Mouse (Mus musculus) heart, embryonic 12.5 days (tissue): ENCODE measurements around the gene Eif4g3. TPM values are rescaled to one million over a fixed set of nuclear protein-coding genes. Genes with fewer than 3 reads are reported as not detected.
"Not testable (repeated sequence)": the region's sequence is repeated elsewhere in the genome, so short reads cannot be mapped to it uniquely, and the experiment has no call there.

Source experiments
- ATAC-seq: fragments of 200-750 bp; cut with Nextera tagmentation; 2 replicates; pipeline ENCODE4 v1.8.0; 2017; ENCODE audit warnings: moderate TSS enrichment, moderate library complexity; ENCODE audit not compliant: insufficient number of reproducible peaks, low FRiP score
- H3K27ac ChIP-seq: fragments of 300-500 bp; sonication (generic); 2 replicates; pipeline ENCODE4 v1.5.1; 2016; ENCODE audit warnings: mild to moderate bottlenecking, moderate library complexity; ENCODE audit not compliant: poor library complexity, severe bottlenecking
- H3K27me3 ChIP-seq: fragments of 300-500 bp; sonication (generic); replicated peaks from 2 replicates; pipeline ENCODE4 v1.6.1; 2016; ENCODE audit warnings: mild to moderate bottlenecking, moderate library complexity
- H3K36me3 ChIP-seq: fragments of 300-500 bp; sonication (generic); 2 replicates; pipeline ENCODE4 v1.6.1; 2016; ENCODE audit warnings: mild to moderate bottlenecking, moderate library complexity
- H3K4me1 ChIP-seq: fragments of 300-500 bp; sonication (generic); replicated peaks from 2 replicates; pipeline ENCODE4 v1.6.1; 2016; ENCODE audit warnings: mild to moderate bottlenecking
- H3K4me2 ChIP-seq: fragments of 300-500 bp; sonication (generic); 2 replicates; pipeline ENCODE4 v1.6.1; 2016; ENCODE audit warnings: mild to moderate bottlenecking, moderate library complexity
- H3K4me3 ChIP-seq: fragments of 300-500 bp; sonication (generic); 2 replicates; pipeline ENCODE4 v1.5.1; 2016; ENCODE audit warnings: mild to moderate bottlenecking
- H3K9ac ChIP-seq: fragments of 300-500 bp; sonication (generic); 2 replicates; pipeline ENCODE4 v1.6.1; 2016; ENCODE audit warnings: mild to moderate bottlenecking, moderate library complexity
- H3K9me3 ChIP-seq: fragments of 300-500 bp; sonication (generic); replicated peaks from 2 replicates; pipeline ENCODE4 v1.6.1; 2016; ENCODE audit warnings: mild to moderate bottlenecking, moderate library complexity
- WGBS: fragments of 180-500 bp; shearing (Covaris S2); methylation state at CpG from one replicate; pipeline ENCODE4 v1.1.7; 2016; 5-methylcytosine and 5-hydroxymethylcytosine counted together
- polyA plus RNA-seq: library from polyadenylated mRNA; unstranded; fragments of >200 nt; fragmentation: Nextera tagmentation; extraction: Ambion mirVana; gene quantifications from 2 replicates; pipeline ENCODE4 v1.2.1, GENCODE M21; 2016

Eif4g3 gene
- polyA plus RNA-seq, 1 experiment from 2014 or later, result 32.7 TPM

DNA sequence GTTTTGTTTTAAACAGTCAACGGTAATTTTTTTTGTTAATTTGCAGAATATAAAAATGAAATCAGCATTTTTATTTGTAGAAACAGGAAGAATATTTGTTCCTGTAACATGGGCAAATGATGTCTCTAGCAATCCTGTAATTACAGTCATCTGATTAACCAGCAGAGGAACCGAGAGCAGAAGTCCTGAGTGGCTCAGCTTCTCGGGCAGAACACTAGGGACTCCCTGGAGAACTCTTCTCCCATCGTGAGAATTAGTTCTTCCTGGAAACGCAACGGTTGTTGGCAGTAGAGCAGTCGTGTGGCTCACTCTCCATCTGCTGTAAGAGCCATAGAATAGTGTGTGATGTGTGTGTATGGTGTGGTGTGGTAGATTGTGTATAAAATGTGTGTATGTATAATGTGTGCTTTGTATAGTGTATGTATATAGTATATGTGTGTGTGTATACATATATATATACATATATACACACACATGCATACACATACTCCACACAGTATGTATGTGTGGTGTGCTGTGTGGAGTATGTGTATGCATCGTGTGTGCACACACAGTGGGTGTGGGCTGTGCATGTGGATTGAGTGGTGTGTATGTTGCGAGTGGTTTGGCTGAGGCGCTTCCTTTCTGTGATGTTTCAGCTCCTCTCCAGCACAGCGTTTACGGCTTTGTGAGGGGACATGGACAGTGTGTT lies 48.9 kb downstream of the Eif4g3 start:
- Histone ChIP-seq H3K9me3 (peaks cover 6% of the 10 kb centered on the region; the same call in 1 of the 2 replicates), H3K36me3 (peaks cover 52% of the 10 kb centered on the region), H3K27me3 (no peaks in the 10 kb centered on the region), H3K27ac (no peak overlapping the region), H3K9ac (no peak overlapping the region), H3K4me3 (no peak overlapping the region), H3K4me1 (peaks cover 36% of the 10 kb centered on the region), H3K4me2 (no peak overlapping the region)
- WGBS, result 87% methylated on average over 12 of the region's 12 CpGs
- no peak for ATAC-seq

DNA sequence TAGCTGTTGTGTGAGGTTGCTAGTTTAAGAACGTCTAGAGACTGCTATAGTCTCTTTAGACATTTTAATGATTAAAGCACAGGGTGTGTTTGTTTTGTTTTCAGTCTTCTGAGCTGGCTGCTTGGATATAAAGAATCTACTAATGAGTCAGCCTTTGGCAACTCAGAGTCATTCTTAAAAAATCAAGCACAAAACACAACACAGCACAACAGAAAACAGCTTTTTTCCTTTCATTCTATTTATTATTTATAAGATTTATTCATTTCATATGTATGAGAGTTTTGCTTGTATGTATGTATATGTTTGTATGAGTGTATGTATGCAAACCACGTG lies 49.4 kb downstream of the Eif4g3 start:
- Histone ChIP-seq H3K4me2 (no peak overlapping the region), H3K27me3 (no peaks in the 10 kb centered on the region), H3K9ac (no peak overlapping the region), H3K9me3 (peaks cover 6% of the 10 kb centered on the region; the same call in 1 of the 2 replicates), H3K36me3 (peaks cover 51% of the 10 kb centered on the region), H3K4me1 (peaks cover 31% of the 10 kb centered on the region), H3K27ac (no peak overlapping the region), H3K4me3 (no peak overlapping the region)
- WGBS, result 74% methylated on average over 2 of the region's 2 CpGs
- no peak for ATAC-seq

DNA sequence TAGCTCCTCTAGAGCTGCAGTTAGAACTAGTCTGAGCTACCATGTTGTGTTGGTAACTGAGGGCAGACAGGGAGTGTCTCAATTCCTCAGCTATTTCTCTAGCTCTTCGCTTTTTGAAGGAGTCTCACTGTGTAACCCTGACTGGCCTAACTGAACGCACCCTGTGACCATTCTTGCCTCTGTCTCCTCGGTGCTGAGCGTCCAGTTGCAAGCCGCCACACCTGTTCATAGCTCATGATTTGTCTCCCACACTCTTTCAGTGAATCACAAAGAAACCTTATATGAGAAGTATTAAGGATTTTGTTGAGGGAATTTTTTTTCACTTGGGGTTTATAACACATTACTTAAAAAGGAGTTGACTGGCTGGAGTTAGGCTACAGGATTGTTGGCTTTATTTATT lies 49.8 kb downstream of the Eif4g3 start:
- Histone ChIP-seq H3K9me3 (peaks cover 6% of the 10 kb centered on the region; the same call in 1 of the 2 replicates), H3K36me3 (peaks cover 52% of the 10 kb centered on the region), H3K9ac (no peak overlapping the region), H3K4me1 (peaks cover 29% of the 10 kb centered on the region), H3K4me3 (no peak overlapping the region), H3K27me3 (no peaks in the 10 kb centered on the region), H3K27ac (no peak overlapping the region), H3K4me2 (no peak overlapping the region)
- ATAC-seq, result no peak
- 96% methylated on average over 5 of the region's 5 CpGs for WGBS

DNA sequence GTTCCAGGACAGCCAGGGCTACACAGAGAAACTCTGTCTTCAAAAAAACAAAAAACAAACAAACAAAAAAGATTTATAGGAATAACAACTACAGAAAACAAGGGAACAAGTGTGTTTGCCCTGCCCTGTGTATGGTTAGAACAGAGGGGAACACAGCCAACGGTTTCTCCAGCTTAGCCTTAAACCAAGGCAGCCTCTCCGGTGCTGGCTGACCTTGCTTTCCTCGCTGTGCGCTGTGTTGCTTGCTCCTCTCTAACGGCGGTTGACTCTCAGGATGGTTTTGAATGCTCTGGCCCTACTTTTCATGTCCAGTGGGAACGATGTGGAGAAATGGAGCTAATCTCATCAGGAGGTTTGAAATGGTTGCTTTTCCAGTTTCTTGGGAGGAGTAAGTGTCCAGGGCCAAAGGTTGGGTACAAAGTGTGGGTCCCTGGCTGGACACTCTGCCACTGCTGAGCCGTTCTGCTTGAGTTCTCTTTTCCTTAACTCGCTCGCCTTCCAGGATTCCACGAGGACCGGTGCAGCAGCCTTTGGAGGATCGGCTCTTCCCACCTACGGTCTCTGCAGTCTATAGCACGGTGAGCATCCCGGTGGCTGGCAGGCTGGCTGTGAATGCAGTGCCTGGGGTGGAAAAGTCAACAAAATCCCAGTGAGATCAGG lies 52.1 kb downstream of the Eif4g3 start:
- 98% methylated on average over 16 of the region's 16 CpGs for WGBS
- no peak overlapping the region for H3K27ac ChIP-seq
- no peak overlapping the region for H3K4me2 ChIP-seq
- no peak for ATAC-seq
- H3K4me1 ChIP-seq, result peaks cover 12% of the 10 kb centered on the region
- H3K27me3 ChIP-seq, result no peaks in the 10 kb centered on the region
- peaks cover 58% of the 10 kb centered on the region for H3K36me3 ChIP-seq
- no peak overlapping the region for H3K4me3 ChIP-seq
- peaks cover 6% of the 10 kb centered on the region; the same call in 1 of the 2 replicates for H3K9me3 ChIP-seq
- no peak overlapping the region for H3K9ac ChIP-seq

DNA sequence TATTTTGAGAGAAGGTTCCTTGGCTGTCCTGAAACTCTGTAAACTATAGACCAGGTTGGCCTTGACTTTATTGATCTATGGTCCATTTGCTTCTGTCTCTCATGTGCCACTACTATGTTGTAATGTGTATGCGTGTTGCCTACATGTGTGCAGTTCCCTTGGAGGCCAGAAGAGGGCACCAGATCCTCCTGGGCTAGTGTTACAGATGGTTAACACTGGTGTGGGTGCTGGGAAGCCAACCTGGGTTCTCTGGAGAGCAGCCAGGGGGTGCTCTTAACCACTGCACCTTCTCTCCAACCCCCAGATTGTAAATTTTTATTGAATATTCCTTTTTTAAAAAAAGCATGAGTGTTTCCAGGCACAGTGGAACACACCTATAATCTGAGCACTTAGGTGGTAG lies 53.0 kb downstream of the Eif4g3 start:
- Histone ChIP-seq H3K27me3 (no peaks in the 10 kb centered on the region), H3K4me3 (no peak overlapping the region), H3K9ac (no peak overlapping the region), H3K27ac (no peak overlapping the region), H3K4me2 (no peak overlapping the region), H3K9me3 (peaks cover 6% of the 10 kb centered on the region; the same call in 1 of the 2 replicates), H3K36me3 (peaks cover 52% of the 10 kb centered on the region), H3K4me1 (0 out of 2 replicates have a peak, but pooled peaks cover 11% of the 10 kb centered on the region)
- 92% methylated on average over 1 of the region's 1 CpGs for WGBS
- no peak for ATAC-seq

DNA sequence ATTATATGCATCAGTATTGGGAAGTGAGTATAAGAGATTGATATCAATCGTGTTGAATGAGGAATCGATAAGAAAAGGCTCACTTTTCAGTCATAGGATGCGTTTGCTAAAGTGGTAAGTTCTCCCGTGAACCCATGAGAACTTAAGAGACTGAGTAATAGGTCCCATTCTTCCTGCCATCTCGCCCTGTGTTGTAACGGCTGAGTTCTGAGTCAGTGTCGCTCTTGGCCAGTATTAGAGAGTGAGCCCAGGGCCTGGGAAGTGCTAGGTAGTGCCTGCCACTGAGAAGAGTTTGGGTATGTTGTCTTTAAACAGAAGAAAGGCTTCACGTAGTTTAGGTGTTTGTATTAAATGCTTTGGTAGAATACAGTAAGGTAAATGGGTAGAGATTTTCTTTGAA lies 53.5 kb downstream of the Eif4g3 start:
- 95% methylated on average over 8 of the region's 8 CpGs for WGBS
- Histone ChIP-seq H3K27ac (no peak overlapping the region), H3K27me3 (no peaks in the 10 kb centered on the region), H3K9ac (no peak overlapping the region), H3K4me2 (no peak overlapping the region), H3K9me3 (peaks cover 6% of the 10 kb centered on the region; the same call in 1 of the 2 replicates), H3K4me1 (0 out of 2 replicates have a peak, but pooled peaks cover 7% of the 10 kb centered on the region), H3K36me3 (peaks cover 49% of the 10 kb centered on the region), H3K4me3 (no peak overlapping the region)
- no peak for ATAC-seq

DNA sequence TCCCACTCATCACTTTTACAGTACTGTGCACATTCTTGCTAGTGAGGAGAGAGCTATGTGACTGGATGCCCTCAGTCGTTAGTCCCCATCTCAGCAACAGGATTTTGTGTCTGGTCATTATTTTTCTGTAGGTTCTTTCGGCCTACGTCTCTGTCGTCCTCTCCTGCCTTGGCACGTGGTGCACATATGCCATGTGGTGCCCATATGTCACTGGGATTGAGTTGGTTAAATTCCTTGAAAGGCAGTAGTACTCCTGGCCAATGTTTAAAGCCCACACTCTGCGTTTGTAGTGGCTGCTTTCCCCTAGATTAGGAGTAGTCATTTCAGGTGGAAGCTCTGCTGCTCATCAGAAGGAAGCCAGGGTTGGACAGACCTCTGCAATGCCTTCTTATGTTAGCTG lies 56.7 kb downstream of the Eif4g3 start:
- no peak for ATAC-seq
- H3K27me3 ChIP-seq, result no peaks in the 10 kb centered on the region
- no peak overlapping the region for H3K4me3 ChIP-seq
- 76% methylated on average over 6 of the region's 6 CpGs for WGBS
- H3K4me1 ChIP-seq, result 0 out of 2 replicates have a peak, but pooled peaks cover 7% of the 10 kb centered on the region
- H3K27ac ChIP-seq, result no peak overlapping the region
- peaks cover 6% of the 10 kb centered on the region; the same call in 1 of the 2 replicates for H3K9me3 ChIP-seq
- no peak overlapping the region for H3K4me2 ChIP-seq
- H3K9ac ChIP-seq, result no peak overlapping the region
- H3K36me3 ChIP-seq, result peaks cover 62% of the 10 kb centered on the region

DNA sequence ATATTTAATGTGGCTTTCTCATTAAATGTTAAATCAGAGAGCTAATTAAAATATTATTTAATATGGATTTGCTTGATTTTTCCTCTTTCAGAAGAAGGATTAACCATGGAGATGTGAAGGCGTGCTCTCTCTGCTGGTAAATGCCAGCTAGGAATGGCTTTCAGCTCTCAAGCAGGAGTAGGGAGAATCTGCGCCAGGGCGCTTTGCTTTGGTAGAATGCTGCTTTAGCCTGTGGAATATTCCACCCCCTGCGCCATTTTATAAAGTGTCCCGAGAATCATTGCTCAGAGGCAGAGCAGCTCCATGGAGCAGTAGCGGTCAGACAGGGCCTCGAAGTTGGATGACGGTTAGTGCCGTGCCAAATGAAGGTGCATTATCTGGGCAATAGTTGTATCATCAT lies 58.7 kb downstream of the Eif4g3 start:
- no peak for ATAC-seq
- Histone ChIP-seq H3K27me3 (no peaks in the 10 kb centered on the region), H3K36me3 (peaks cover 46% of the 10 kb centered on the region), H3K4me3 (no peak overlapping the region), H3K4me2 (no peak overlapping the region), H3K9ac (no peak overlapping the region), H3K27ac (no peak overlapping the region), H3K4me1 (0 out of 2 replicates have a peak, but pooled peaks cover 7% of the 10 kb centered on the region), H3K9me3 (no peaks in the 10 kb centered on the region)
- 95% methylated on average over 9 of the region's 9 CpGs for WGBS

DNA sequence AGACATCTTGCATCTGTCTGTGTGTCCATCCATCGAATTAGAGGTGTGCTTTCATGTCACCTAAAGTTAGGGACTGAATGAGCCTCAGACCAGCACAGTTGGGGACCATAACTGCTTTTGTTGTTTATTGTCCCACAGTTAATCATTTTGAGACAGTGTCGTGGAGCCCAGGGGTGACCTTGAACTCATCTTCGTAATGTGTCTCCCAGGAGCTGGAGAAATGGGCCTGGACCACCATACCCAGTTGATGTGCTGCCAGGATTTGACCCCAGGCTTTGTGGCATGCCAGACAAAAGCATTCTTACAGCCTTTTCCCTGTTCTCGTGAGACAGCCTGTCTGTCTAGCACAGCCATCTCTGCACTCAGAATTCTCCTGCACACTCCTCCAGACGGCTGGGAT lies 63.8 kb downstream of the Eif4g3 start:
- no peaks in the 10 kb centered on the region for H3K27me3 ChIP-seq
- H3K27ac ChIP-seq, result no peak overlapping the region
- peaks cover 47% of the 10 kb centered on the region for H3K36me3 ChIP-seq
- no peak overlapping the region for H3K9ac ChIP-seq
- H3K4me1 ChIP-seq, result no peaks in the 10 kb centered on the region
- 79% methylated on average over 5 of the region's 5 CpGs for WGBS
- H3K4me2 ChIP-seq, result no peak overlapping the region
- ATAC-seq, result no peak
- no peaks in the 10 kb centered on the region for H3K9me3 ChIP-seq
- no peak overlapping the region for H3K4me3 ChIP-seq

DNA sequence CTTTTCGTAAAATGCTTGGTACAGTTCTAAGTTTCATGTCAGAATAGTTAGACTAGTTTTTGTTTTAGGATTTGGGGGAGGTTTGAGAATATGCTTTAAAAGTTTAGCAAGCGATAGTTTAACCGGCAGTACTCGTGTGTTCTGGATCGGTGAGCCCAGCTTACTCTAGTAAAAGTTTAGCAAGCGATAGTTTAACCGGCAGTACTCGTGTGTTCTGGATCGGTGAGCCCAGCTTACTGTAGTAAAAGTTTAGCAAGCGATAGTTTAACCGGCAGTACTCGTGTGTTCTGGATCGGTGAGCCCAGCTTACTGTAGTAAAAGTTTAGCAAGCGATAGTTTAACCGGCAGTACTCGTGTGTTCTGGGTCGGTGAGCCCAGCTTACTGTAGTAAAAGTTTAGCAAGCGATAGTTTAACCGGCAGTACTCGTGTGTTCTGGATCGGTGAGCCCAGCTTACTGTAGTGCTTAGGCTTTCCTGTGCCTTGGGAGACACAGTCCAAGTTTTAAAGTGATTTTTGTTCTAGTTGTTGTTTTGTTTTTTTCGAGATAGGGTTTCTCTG lies 64.5 kb downstream of the Eif4g3 start:
- WGBS, result 94% methylated on average over 22 of the region's 22 CpGs
- H3K36me3 ChIP-seq, result peaks cover 49% of the 10 kb centered on the region

DNA sequence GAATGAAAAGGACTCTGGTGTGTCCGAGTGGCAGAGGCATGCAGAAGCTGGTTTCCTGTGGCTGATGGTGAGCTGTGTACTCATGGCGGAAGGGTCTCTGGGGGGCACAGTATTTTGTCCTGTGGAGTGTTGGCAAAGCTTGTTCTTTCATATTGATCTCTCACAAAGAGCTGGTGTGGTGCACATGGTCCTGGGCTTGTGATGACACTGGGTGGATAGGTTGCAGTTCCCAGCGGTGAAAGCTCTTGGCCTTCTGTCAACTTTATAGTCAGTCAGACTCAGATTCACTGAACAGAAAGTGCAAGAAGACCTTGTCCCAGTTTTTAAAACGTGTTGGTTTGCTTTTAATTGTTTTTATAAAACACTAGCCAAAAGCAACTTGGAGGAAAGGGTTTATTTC lies 68.3 kb downstream of the Eif4g3 start:
- Histone ChIP-seq H3K27ac (no peak overlapping the region), H3K4me1 (peaks cover 21% of the 10 kb centered on the region), H3K36me3 (peaks cover 42% of the 10 kb centered on the region), H3K9ac (no peak overlapping the region), H3K9me3 (no peaks in the 10 kb centered on the region), H3K27me3 (no peaks in the 10 kb centered on the region), H3K4me3 (no peak overlapping the region), H3K4me2 (no peak overlapping the region)
- no peak for ATAC-seq
- 82% methylated on average over 4 of the region's 4 CpGs for WGBS

More for the DNA sequence above, 64.5 kb downstream of the Eif4g3 start:
- H3K27me3 ChIP-seq, H3K4me2 ChIP-seq, H3K27ac ChIP-seq, H3K4me1 ChIP-seq, H3K4me3 ChIP-seq, H3K9me3 ChIP-seq, H3K9ac ChIP-seq, ATAC-seq: not testable (repeated sequence)
